Mouse (Mus musculus) stomach, postnatal 0 days (tissue): ENCODE results near the gene Lcmt2.

Experiments
- CTCF ChIP-seq: IDR thresholded peaks from 2 replicates; pipeline ENCODE4 v1.5.1; 2016; ENCODE audit warnings: antibody characterized with exemption, low read depth, mild to moderate bottlenecking, moderate library complexity
- EP300 ChIP-seq: optimal IDR thresholded peaks from 2 replicates; pipeline ENCODE3; 2016; ENCODE audit warnings: antibody characterized with exemption

DNA sequence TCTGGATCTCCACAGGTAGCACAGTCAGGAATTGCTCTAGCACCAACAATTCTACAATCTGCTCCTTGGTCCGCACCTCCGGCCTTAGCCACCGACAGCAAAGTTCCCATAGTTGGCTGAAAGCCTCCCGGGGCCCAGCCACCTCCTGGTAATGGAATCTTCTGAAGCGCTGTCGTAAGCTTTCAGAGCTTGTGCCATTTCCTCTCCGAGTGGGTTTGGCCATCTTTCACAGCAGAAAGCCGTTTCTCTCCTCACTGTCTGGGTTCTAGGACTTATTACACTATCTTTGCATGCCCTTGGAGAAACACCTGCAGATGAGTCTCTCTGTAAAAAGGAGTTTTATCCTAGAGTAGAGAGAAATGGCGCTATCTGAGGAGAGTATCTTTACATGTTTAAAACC is 29.4 kb upstream of the Lcmt2 start:
- TF ChIP-seq CTCF (no peak; the same call in 1 of the 2 replicates), EP300 (no peak)
